Mouse (Mus musculus) midbrain, embryonic 11.5 days (tissue): ENCODE measurements at regions not wholly inside any gene's neighbourhood (a gene's known extent, or its start where the extent isn't known, plus 50 kb on each side); places are given as distances from the start of the nearest gene placed in this dataset.

Experiments used
- ATAC-seq: fragments of 200-750 bp; cut with Nextera tagmentation; 2 replicates; pipeline ENCODE4 v1.8.0; 2017; ENCODE audit warnings: moderate TSS enrichment, moderate library complexity; ENCODE audit not compliant: low FRiP score
- DNase-seq: peaks from one replicate; pipeline ENCODE4 v3.0.0; 2015; ENCODE audit warnings: low spot score; ENCODE audit errors: missing footprints
- H3K27ac ChIP-seq: fragments of 300-500 bp; sonication (generic); 2 replicates; pipeline ENCODE4 v1.5.1; 2014; ENCODE audit warnings: low read depth, low read length
- H3K27me3 ChIP-seq: fragments of 300-500 bp; sonication (generic); 2 replicates; pipeline ENCODE4 v1.6.1; 2014; ENCODE audit warnings: mild to moderate bottlenecking, low read length, moderate library complexity, mixed read lengths; ENCODE audit not compliant: control insufficient read depth, insufficient read depth
- H3K36me3 ChIP-seq: fragments of 300-500 bp; sonication (generic); 2 replicates; pipeline ENCODE4 v1.6.1; 2014; ENCODE audit warnings: mild to moderate bottlenecking, low read length, moderate library complexity, mixed read lengths; ENCODE audit not compliant: control insufficient read depth, insufficient read depth
- H3K4me1 ChIP-seq: fragments of 300-500 bp; sonication (generic); 2 replicates; pipeline ENCODE4 v1.6.1; 2014; ENCODE audit warnings: low read length; ENCODE audit not compliant: control insufficient read depth, insufficient read depth
- H3K4me2 ChIP-seq: fragments of 300-500 bp; sonication (generic); 2 replicates; pipeline ENCODE4 v1.6.1; 2014; ENCODE audit warnings: mild to moderate bottlenecking, moderate library complexity
- H3K4me3 ChIP-seq: fragments of 300-500 bp; sonication (generic); 2 replicates; pipeline ENCODE4 v1.5.1; 2014; ENCODE audit warnings: low read depth, low read length
- H3K9ac ChIP-seq: fragments of 300-500 bp; sonication (generic); 2 replicates; pipeline ENCODE4 v1.6.1; 2014; ENCODE audit warnings: low read length
- H3K9me3 ChIP-seq: fragments of 300-500 bp; sonication (generic); 2 replicates; pipeline ENCODE4 v1.6.1; 2016; ENCODE audit warnings: low read length; ENCODE audit not compliant: control insufficient read depth
- WGBS: fragments of 180-500 bp; shearing (Covaris S2); extraction: QIAGEN DNeasy Blood & Tissue Kit; methylation state at CpG from one replicate; pipeline ENCODE4 v1.1.7; 2014; 5-methylcytosine and 5-hydroxymethylcytosine counted together

- Histone ChIP-seq H3K4me1 (peaks cover 4% of the 10 kb centered on the region; the same call in 1 of the 2 replicates), H3K9me3 (no peaks in the 10 kb centered on the region), H3K9ac (no peak overlapping the region), H3K36me3 (no peaks in the 10 kb centered on the region), H3K4me3 (no peak overlapping the region), H3K27me3 (no peaks in the 10 kb centered on the region), H3K4me2 (no peak overlapping the region), H3K27ac (no peak overlapping the region)
- 86% methylated on average over 6 of the region's 6 CpGs for WGBS
- ATAC-seq (no peak), DNase-seq (no peak)
These were observed 219.8 kb downstream of the Gm19935 start for GRCm38 (mm10) chr8:90597376-90597775.

GRCm38 (mm10) chr8:90579426-90579825, 231.3 kb upstream of the Tox3 start:
- DNase-seq (no peak), ATAC-seq (no peak)
- Histone ChIP-seq H3K36me3 (no peaks in the 10 kb centered on the region), H3K9ac (no peak overlapping the region), H3K27me3 (no peaks in the 10 kb centered on the region), H3K27ac (no peak overlapping the region), H3K9me3 (no peaks in the 10 kb centered on the region), H3K4me2 (no peak overlapping the region), H3K4me3 (no peak overlapping the region), H3K4me1 (no peaks in the 10 kb centered on the region)
- 85% methylated on average over 4 of the region's 4 CpGs for WGBS

GRCm38 (mm10) chr8:90576976-90577375, 228.8 kb upstream of the Tox3 start:
- 83% methylated on average over 4 of the region's 4 CpGs for WGBS

GRCm38 (mm10) chr8:90574676-90575075, 226.5 kb upstream of the Tox3 start:
- no peaks in the 10 kb centered on the region for H3K9me3 ChIP-seq
- no peaks in the 10 kb centered on the region for H3K4me1 ChIP-seq
- no peak overlapping the region for H3K9ac ChIP-seq
- no peak overlapping the region for H3K4me2 ChIP-seq
- H3K36me3 ChIP-seq: no peaks in the 10 kb centered on the region
- H3K27me3 ChIP-seq: no peaks in the 10 kb centered on the region
- H3K27ac ChIP-seq: no peak overlapping the region
- ATAC-seq (no peak), DNase-seq (no peak)
- WGBS: 79% methylated on average over 3 of the region's 3 CpGs
- H3K4me3 ChIP-seq: no peak overlapping the region

More at GRCm38 (mm10) chr8:90576976-90577375, 228.8 kb upstream of the Tox3 start:
- no peak overlapping the region for H3K4me2 ChIP-seq
- H3K27me3 ChIP-seq: no peaks in the 10 kb centered on the region
- H3K9me3 ChIP-seq: no peaks in the 10 kb centered on the region
- no peak for DNase-seq
- H3K9ac ChIP-seq: no peak overlapping the region
- no peaks in the 10 kb centered on the region for H3K4me1 ChIP-seq
- H3K36me3 ChIP-seq: no peaks in the 10 kb centered on the region
- ATAC-seq: no peak
- no peak overlapping the region for H3K27ac ChIP-seq
- H3K4me3 ChIP-seq: no peak overlapping the region

- no peak overlapping the region for H3K27ac ChIP-seq
- H3K27me3 ChIP-seq: no peaks in the 10 kb centered on the region
- H3K36me3 ChIP-seq: no peaks in the 10 kb centered on the region
- no peak overlapping the region for H3K9ac ChIP-seq
- no peaks in the 10 kb centered on the region for H3K4me1 ChIP-seq
- 77% methylated on average over 7 of the region's 7 CpGs for WGBS
- ATAC-seq (no peak), DNase-seq (no peak)
- no peak overlapping the region for H3K4me2 ChIP-seq
- H3K4me3 ChIP-seq: no peak overlapping the region
- no peaks in the 10 kb centered on the region for H3K9me3 ChIP-seq
These were observed 207.9 kb upstream of the Tox3 start for GRCm38 (mm10) chr8:90556079-90556427.

GRCm38 (mm10) chr8:90555415-90556078, 207.4 kb upstream of the Tox3 start:
- 83% methylated on average over 14 of the region's 14 CpGs for WGBS

GRCm38 (mm10) chr8:90547276-90547675, 199.1 kb upstream of the Tox3 start:
- Histone ChIP-seq H3K9me3 (no peaks in the 10 kb centered on the region), H3K4me3 (no peak overlapping the region), H3K27me3 (no peaks in the 10 kb centered on the region), H3K4me2 (no peak overlapping the region), H3K36me3 (no peaks in the 10 kb centered on the region), H3K27ac (no peak overlapping the region), H3K4me1 (no peaks in the 10 kb centered on the region), H3K9ac (no peak overlapping the region)
- DNase-seq (peak; percentile 61), ATAC-seq (no peak)
- 87% methylated on average over 3 of the region's 3 CpGs for WGBS

More at GRCm38 (mm10) chr8:90555415-90556078, 207.4 kb upstream of the Tox3 start:
- Histone ChIP-seq H3K9me3 (no peaks in the 10 kb centered on the region), H3K36me3 (no peaks in the 10 kb centered on the region), H3K4me2 (no peak overlapping the region), H3K27me3 (no peaks in the 10 kb centered on the region), H3K4me3 (no peak overlapping the region), H3K27ac (no peak overlapping the region), H3K9ac (no peak overlapping the region), H3K4me1 (no peaks in the 10 kb centered on the region)
- DNase-seq (no peak), ATAC-seq (no peak)

- Histone ChIP-seq H3K9ac (no peak overlapping the region), H3K27me3 (no peaks in the 10 kb centered on the region), H3K4me2 (no peak overlapping the region), H3K4me3 (no peak overlapping the region), H3K36me3 (no peaks in the 10 kb centered on the region), H3K27ac (no peak overlapping the region), H3K4me1 (no peaks in the 10 kb centered on the region), H3K9me3 (no peaks in the 10 kb centered on the region)
- ATAC-seq: no peak
- DNase-seq: peak; percentile 31
- 79% methylated on average over 8 of the region's 8 CpGs for WGBS
These were observed 194.5 kb upstream of the Tox3 start for GRCm38 (mm10) chr8:90542619-90543018.

- Histone ChIP-seq H3K4me3 (no peak overlapping the region), H3K36me3 (no peaks in the 10 kb centered on the region), H3K9ac (no peak overlapping the region), H3K9me3 (no peaks in the 10 kb centered on the region), H3K27ac (no peak overlapping the region), H3K4me2 (no peak overlapping the region), H3K4me1 (peaks cover 3% of the 10 kb centered on the region; the same call in 1 of the 2 replicates), H3K27me3 (no peaks in the 10 kb centered on the region)
- 84% methylated on average over 4 of the region's 4 CpGs for WGBS
- no peak for ATAC-seq
- DNase-seq: no peak
These were observed 188.1 kb upstream of the Tox3 start for GRCm38 (mm10) chr8:90536196-90536640.
